Mouse (Mus musculus) embryonic facial prominence, embryonic 10.5 days (tissue): ENCODE measurements around the gene Pdia3. TPM values are rescaled to one million over a fixed set of nuclear protein-coding genes. Genes with fewer than 3 reads are reported as not detected.
"Not testable (repeated sequence)": the region's sequence is repeated elsewhere in the genome, so short reads cannot be mapped to it uniquely, and the experiment has no call there.

Experiments
- DNase-seq: peaks from one replicate; pipeline ENCODE4 v3.0.0-alpha.2; 2017; ENCODE audit warnings: low spot score
- H3K27ac ChIP-seq: fragments of 300-500 bp; sonication (generic); replicated peaks from 2 replicates; pipeline ENCODE4 v1.5.1; 2016; ENCODE audit warnings: mild to moderate bottlenecking
- H3K27me3 ChIP-seq: fragments of 300-500 bp; sonication (generic); replicated peaks from 2 replicates; pipeline ENCODE4 v1.6.1; 2016; ENCODE audit warnings: low read depth, mild to moderate bottlenecking; ENCODE audit not compliant: poor library complexity, severe bottlenecking
- H3K36me3 ChIP-seq: fragments of 300-500 bp; sonication (generic); replicated peaks from 2 replicates; pipeline ENCODE4 v1.6.1; 2016; ENCODE audit warnings: mild to moderate bottlenecking, moderate library complexity
- H3K4me1 ChIP-seq: fragments of 300-500 bp; sonication (generic); 2 replicates; pipeline ENCODE4 v1.6.1; 2016
- H3K4me3 ChIP-seq: fragments of 300-500 bp; sonication (generic); 2 replicates; pipeline ENCODE4 v1.5.1; 2016; ENCODE audit warnings: mild to moderate bottlenecking, moderate library complexity
- H3K9me3 ChIP-seq: fragments of 300-500 bp; sonication (generic); 2 replicates; pipeline ENCODE4 v1.6.1; 2016; ENCODE audit warnings: mild to moderate bottlenecking
- WGBS: fragments of 180-500 bp; shearing (Covaris S2); methylation state at CpG from one replicate; pipeline ENCODE4 v1.1.7; 2016; 5-methylcytosine and 5-hydroxymethylcytosine counted together
- polyA plus RNA-seq: library from polyadenylated mRNA; unstranded; fragments of >200 nt; fragmentation: Nextera tagmentation; extraction: Ambion mirVana; gene quantifications from 2 replicates; pipeline ENCODE4 v1.2.1, GENCODE M21; 2016

Pdia3 gene
- polyA plus RNA-seq, 1 experiment from 2014 or later: 609 TPM

- not testable (repeated sequence) for H3K9me3 ChIP-seq, H3K4me3 ChIP-seq, H3K27ac ChIP-seq, DNase-seq, H3K27me3 ChIP-seq, H3K4me1 ChIP-seq
- 63% methylated on average over 4 of the region's 6 CpGs for WGBS
- peaks cover 17% of the 10 kb centered on the region for H3K36me3 ChIP-seq
These were observed 55.4 kb downstream of the Pdia3 start for GRCm38 (mm10) chr2:121468982-121469381.

GRCm38 (mm10) chr2:121472783-121473182 is 59.2 kb downstream of the Pdia3 start:
- not testable (repeated sequence) for H3K9me3 ChIP-seq
- peak overlapping the region; percentile 68 for H3K4me3 ChIP-seq

GRCm38 (mm10) chr2:121473301-121474179 is 60.0 kb downstream of the Pdia3 start, which contains the start of gene Mfap1b:
Mfap1b (minus strand) TSS chr2:121474067.
- H3K36me3 ChIP-seq: peaks cover 12% of the 10 kb centered on the region
- peak within 1 kb of the TSS; percentile 68 for H3K4me3 ChIP-seq
- not testable (repeated sequence) for H3K27me3 ChIP-seq, H3K4me1 ChIP-seq, H3K9me3 ChIP-seq
- H3K27ac ChIP-seq: peak within 1 kb of the TSS; percentile 63
- 6% methylated on average over 41 of the region's 41 CpGs for WGBS
- peak; percentile 85 for DNase-seq

More at GRCm38 (mm10) chr2:121472783-121473182, 59.2 kb downstream of the Pdia3 start:
- DNase-seq, H3K27ac ChIP-seq, H3K27me3 ChIP-seq, H3K4me1 ChIP-seq: not testable (repeated sequence)
- WGBS: 97% methylated on average over 3 of the region's 3 CpGs
- H3K36me3 ChIP-seq: peaks cover 16% of the 10 kb centered on the region

GRCm38 (mm10) chr2:121474180-121474535 is 60.6 kb downstream of the Pdia3 start:
- Histone ChIP-seq H3K36me3 (peaks cover 12% of the 10 kb centered on the region), H3K4me1 (0 out of 2 replicates have a peak, but pooled peaks cover 7% of the 10 kb centered on the region), H3K27me3 (no peaks in the 10 kb centered on the region), H3K4me3 (peak overlapping the region; percentile 68), H3K9me3 (no peaks in the 10 kb centered on the region), H3K27ac (peak overlapping the region; percentile 63)
- 38% methylated on average over 8 of the region's 8 CpGs for WGBS
- DNase-seq: no peak

GRCm38 (mm10) chr2:121475306-121475705 is 61.7 kb downstream of the Pdia3 start:
- not testable (repeated sequence) for H3K27ac ChIP-seq, H3K4me1 ChIP-seq, H3K9me3 ChIP-seq, H3K27me3 ChIP-seq, DNase-seq, H3K4me3 ChIP-seq
- peaks cover 11% of the 10 kb centered on the region for H3K36me3 ChIP-seq
- 92% methylated on average over 2 of the region's 2 CpGs for WGBS

- 82% methylated on average over 3 of the region's 3 CpGs for WGBS
These were observed 64.1 kb downstream of the Pdia3 start for GRCm38 (mm10) chr2:121477491-121478266.

GRCm38 (mm10) chr2:121480498-121480897 is 66.9 kb downstream of the Pdia3 start:
- Histone ChIP-seq H3K36me3 (no peaks in the 10 kb centered on the region), H3K27ac (no peak overlapping the region), H3K9me3 (no peaks in the 10 kb centered on the region), H3K4me3 (no peak overlapping the region), H3K4me1 (no peaks in the 10 kb centered on the region), H3K27me3 (no peaks in the 10 kb centered on the region)
- WGBS: 62% methylated on average over 3 of the region's 3 CpGs
- no peak for DNase-seq

More at GRCm38 (mm10) chr2:121477491-121478266, 64.1 kb downstream of the Pdia3 start:
- Histone ChIP-seq H3K4me3 (no peak overlapping the region), H3K27ac (no peak overlapping the region), H3K9me3 (no peaks in the 10 kb centered on the region), H3K4me1 (0 out of 2 replicates have a peak, but pooled peaks cover 7% of the 10 kb centered on the region), H3K36me3 (no peaks in the 10 kb centered on the region), H3K27me3 (no peaks in the 10 kb centered on the region)
- DNase-seq: no peak

- H3K9me3 ChIP-seq, H3K27me3 ChIP-seq, DNase-seq, H3K4me1 ChIP-seq, H3K27ac ChIP-seq, H3K36me3 ChIP-seq, H3K4me3 ChIP-seq: not testable (repeated sequence)
- 85% methylated on average over 13 of the region's 13 CpGs for WGBS
These were observed 67.3 kb downstream of the Pdia3 start for GRCm38 (mm10) chr2:121480916-121481315.

- Histone ChIP-seq H3K27ac (no peak overlapping the region), H3K4me3 (no peak overlapping the region), H3K4me1 (no peaks in the 10 kb centered on the region), H3K9me3 (no peaks in the 10 kb centered on the region), H3K36me3 (no peaks in the 10 kb centered on the region), H3K27me3 (no peaks in the 10 kb centered on the region)
- no peak for DNase-seq
- 75% methylated on average over 8 of the region's 8 CpGs for WGBS
These were observed 70.0 kb downstream of the Pdia3 start for GRCm38 (mm10) chr2:121483576-121483975.

- H3K27me3 ChIP-seq, DNase-seq, H3K36me3 ChIP-seq, H3K4me3 ChIP-seq, H3K27ac ChIP-seq, H3K4me1 ChIP-seq, H3K9me3 ChIP-seq: not testable (repeated sequence)
- 83% methylated on average over 2 of the region's 2 CpGs for WGBS
These were observed 70.8 kb downstream of the Pdia3 start for GRCm38 (mm10) chr2:121484403-121484802.
